Mouse (Mus musculus): ENCODE measurements around the gene Poc1a. TPM values are rescaled to one million over a fixed set of nuclear protein-coding genes. Genes with fewer than 3 reads are reported as not detected.

The Poc1a gene
- polyA plus RNA-seq, 1 experiment from 2014 or later: 31.5 TPM

DNA sequence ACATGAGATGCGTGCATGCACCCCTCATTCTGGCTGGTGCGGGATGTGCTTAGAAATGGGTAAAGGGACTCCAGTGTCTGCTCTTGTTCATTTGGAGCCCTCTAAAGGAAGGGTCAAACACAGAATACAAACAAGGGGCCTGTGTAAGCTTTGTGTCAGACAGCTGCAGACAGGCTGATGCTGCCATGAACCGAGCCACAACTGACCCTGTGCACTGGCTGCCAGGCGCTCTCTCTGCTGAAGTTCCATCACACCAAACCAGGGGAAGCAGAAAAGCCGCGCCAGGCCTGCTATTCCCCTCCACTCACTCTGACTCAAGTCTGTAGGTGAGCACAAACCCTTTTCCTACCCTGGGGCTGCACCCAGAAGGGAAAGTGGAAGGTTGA lies 58.3 kb downstream of the Poc1a start:
- H3K4me1 ChIP-seq (replicated peaks): peaks cover 65% of the 10 kb centered on the region
- H3K27ac ChIP-seq: peak overlapping the region; percentile 97
- H3K9ac ChIP-seq (replicated peaks): 0 out of 2 replicates have a peak overlapping the region, but pooled peaks have one; percentile 38
- H3K36me3 ChIP-seq: 0 out of 2 replicates have a peak, but pooled peaks cover 4% of the 10 kb centered on the region
- H3K9me3 ChIP-seq: no peaks in the 10 kb centered on the region
- WGBS: 57% methylated on average over 6 of the region's 6 CpGs
- ATAC-seq (ENCODE audit: insufficient number of reproducible peaks, insufficient read depth, low FRiP score, low TSS enrichment, low read depth): no peak
- H3K4me2 ChIP-seq: 0 out of 2 replicates have a peak overlapping the region, but pooled peaks have one; percentile 13
- no peaks in the 10 kb centered on the region for H3K27me3 ChIP-seq
- no peak overlapping the region for H3K4me3 ChIP-seq (replicated peaks)

DNA sequence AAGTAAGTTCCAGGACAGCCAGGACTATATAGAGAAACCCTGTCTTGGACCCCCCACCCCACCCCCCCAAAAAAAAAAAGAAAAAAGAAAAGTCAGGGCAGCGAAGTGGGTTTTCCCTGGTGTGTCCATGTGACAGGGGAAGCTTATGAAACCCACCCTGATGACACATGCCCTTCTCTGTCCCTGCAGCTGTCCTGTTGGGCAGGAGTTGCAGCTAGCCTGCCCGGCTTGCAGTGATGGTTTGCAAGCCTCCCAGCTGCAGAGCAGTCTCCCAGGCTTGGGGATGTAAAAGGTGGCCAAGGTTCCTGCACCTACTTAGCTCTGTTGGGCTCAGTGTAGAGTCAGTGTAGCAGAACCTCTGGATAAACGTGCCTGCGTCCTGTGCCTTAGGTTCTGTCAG lies 58.9 kb downstream of the Poc1a start:
- H3K4me1 ChIP-seq (replicated peaks): peaks cover 71% of the 10 kb centered on the region
- whole genome bisulfite sequencing: 71% methylated on average over 4 of the region's 4 CpGs

DNA sequence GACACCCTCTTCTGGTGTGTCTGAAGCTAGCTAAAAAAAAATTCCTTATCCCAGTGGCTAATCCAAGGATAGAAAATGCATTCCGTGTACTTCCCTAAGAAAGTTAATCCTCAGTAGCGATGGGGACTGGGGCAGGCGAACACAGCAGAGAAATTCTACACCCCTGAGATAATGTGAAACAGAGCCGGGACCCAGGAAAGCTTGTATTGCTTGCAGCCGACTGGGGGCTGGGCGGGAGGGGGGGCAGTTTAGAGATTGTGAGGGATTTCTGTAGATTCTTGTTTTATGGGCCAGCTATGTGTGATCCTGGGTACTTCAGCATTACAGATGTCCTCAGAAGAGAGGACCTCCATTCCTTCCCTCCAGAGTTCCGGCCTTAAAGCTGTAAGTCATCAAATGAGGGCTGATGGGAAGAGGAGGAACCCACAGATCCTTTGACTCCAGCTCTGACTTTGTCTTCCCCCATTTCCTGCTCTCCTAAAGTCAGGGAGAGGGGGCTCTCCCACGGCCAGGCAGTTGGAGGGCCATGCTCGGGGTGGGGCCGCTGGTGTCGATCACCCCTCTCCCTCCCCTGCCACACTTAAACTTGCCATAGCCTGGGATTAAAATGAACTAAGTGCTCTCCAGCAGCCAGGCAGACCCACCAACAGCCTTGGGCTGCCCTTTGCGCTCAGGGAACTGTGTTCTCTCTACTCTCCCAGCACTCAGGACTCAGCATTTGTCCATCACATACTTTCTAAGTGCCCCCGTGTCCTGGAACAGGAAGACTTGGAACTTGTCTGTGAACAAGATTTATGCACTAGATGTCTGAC lies 59.8 kb downstream of the Poc1a start:
- WGBS: 10% methylated on average over 13 of the region's 13 CpGs
- peak overlapping the region; percentile 30; the same call in 1 of the 2 replicates for H3K4me2 ChIP-seq

More for the DNA sequence above, 58.9 kb downstream of the Poc1a start:
- Histone ChIP-seq H3K4me3 (replicated peaks) (no peak overlapping the region), H3K4me2 (0 out of 2 replicates have a peak overlapping the region, but pooled peaks have one; percentile 15), H3K27me3 (no peaks in the 10 kb centered on the region), H3K9ac (replicated peaks) (0 out of 2 replicates have a peak overlapping the region, but pooled peaks have one; percentile 42), H3K27ac (peak overlapping the region; percentile 97), H3K9me3 (no peaks in the 10 kb centered on the region), H3K36me3 (0 out of 2 replicates have a peak, but pooled peaks cover 4% of the 10 kb centered on the region)
- no peak for ATAC-seq (ENCODE audit: insufficient number of reproducible peaks, insufficient read depth, low FRiP score, low TSS enrichment, low read depth)

DNA sequence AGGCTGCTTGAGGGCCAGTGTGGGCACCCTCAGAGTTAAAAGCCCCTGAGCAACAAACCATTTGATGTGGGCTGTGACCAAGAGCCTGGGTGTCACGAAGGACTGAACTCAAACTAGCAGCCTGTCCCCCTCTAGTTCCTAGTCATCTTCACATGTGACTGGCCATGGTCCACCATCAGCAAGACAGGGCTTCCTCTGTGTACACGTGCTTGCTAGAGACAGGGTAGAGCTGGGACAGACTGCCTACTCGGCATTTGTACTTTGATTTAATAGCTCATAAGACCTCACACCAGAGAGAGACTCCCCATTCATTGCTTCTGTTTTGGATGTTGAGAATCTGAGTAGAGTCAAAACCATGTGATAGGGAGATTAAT lies 60.4 kb downstream of the Poc1a start:
- 0 out of 2 replicates have a peak, but pooled peaks cover 4% of the 10 kb centered on the region for H3K36me3 ChIP-seq
- whole genome bisulfite sequencing: 19% methylated on average over 3 of the region's 3 CpGs
- peak overlapping the region; percentile 42; the same call in 1 of the 2 replicates for H3K9ac ChIP-seq (replicated peaks)
- ATAC-seq (ENCODE audit: insufficient number of reproducible peaks, insufficient read depth, low FRiP score, low TSS enrichment, low read depth): no peak
- peaks cover 87% of the 10 kb centered on the region for H3K4me1 ChIP-seq (replicated peaks)
- H3K4me3 ChIP-seq (replicated peaks): no peak overlapping the region
- no peaks in the 10 kb centered on the region for H3K27me3 ChIP-seq
- peak overlapping the region; percentile 97 for H3K27ac ChIP-seq
- peak overlapping the region; percentile 30; the same call in 1 of the 2 replicates for H3K4me2 ChIP-seq
- H3K9me3 ChIP-seq: no peaks in the 10 kb centered on the region

More for the DNA sequence above, 59.8 kb downstream of the Poc1a start:
- no peak overlapping the region for H3K4me3 ChIP-seq (replicated peaks)
- 0 out of 2 replicates have a peak, but pooled peaks cover 4% of the 10 kb centered on the region for H3K36me3 ChIP-seq
- peak overlapping the region; percentile 42; the same call in 1 of the 2 replicates for H3K9ac ChIP-seq (replicated peaks)
- peak; percentile 24 for ATAC-seq (ENCODE audit: insufficient number of reproducible peaks, insufficient read depth, low FRiP score, low TSS enrichment, low read depth)
- peaks cover 81% of the 10 kb centered on the region for H3K4me1 ChIP-seq (replicated peaks)
- H3K9me3 ChIP-seq: no peaks in the 10 kb centered on the region
- no peaks in the 10 kb centered on the region for H3K27me3 ChIP-seq
- peak overlapping the region; percentile 97 for H3K27ac ChIP-seq

DNA sequence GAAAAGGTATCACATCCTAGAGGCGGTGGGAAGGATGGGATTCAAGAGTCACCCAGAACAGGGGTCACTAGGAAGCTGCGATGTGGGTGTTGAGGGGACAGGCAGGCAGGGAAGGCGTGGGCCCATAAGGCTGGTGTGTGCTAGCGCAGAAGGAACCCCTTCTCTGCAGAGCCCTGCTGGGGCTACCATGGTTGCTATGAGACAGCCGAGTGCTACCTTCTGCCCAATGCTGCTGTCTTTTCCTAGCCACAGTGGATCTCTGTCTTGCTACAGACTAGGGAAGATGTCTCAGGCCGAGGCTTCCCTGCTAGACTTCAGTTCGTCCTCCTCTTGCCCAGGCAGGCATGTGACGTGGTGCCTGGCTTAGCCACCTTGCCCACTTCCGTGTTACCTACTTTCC lies 61.7 kb downstream of the Poc1a start:
- ATAC-seq (ENCODE audit: insufficient number of reproducible peaks, insufficient read depth, low FRiP score, low TSS enrichment, low read depth): no peak
- Histone ChIP-seq H3K27ac (peak overlapping the region; percentile 97), H3K27me3 (no peaks in the 10 kb centered on the region), H3K4me3 (replicated peaks) (no peak overlapping the region), H3K4me2 (no peak overlapping the region), H3K36me3 (0 out of 2 replicates have a peak, but pooled peaks cover 4% of the 10 kb centered on the region), H3K9ac (replicated peaks) (no peak overlapping the region), H3K4me1 (replicated peaks) (peaks cover 89% of the 10 kb centered on the region), H3K9me3 (no peaks in the 10 kb centered on the region)
- 93% methylated on average over 9 of the region's 9 CpGs for WGBS

DNA sequence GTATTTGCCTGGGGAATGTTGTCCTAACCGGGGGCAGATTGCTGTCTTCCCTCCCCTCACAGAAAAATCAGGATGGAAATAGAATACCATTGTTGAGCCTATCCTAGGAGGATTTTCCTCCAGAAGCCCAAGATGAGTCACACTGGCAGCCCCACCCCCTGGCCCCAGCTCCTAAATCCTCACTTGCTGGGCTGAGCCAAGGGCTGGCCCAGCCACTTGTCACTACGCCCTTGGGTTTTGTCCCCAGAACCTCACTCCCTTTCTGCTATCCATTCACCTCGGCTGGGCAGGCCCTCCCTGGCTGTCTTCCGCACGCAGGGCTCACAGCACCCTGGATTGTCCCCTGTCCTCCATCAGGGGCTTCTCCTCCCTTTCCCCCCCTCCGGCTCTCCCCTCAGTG lies 64.3 kb downstream of the Poc1a start:
- Histone ChIP-seq H3K9me3 (no peaks in the 10 kb centered on the region), H3K4me2 (no peak overlapping the region), H3K9ac (replicated peaks) (no peak overlapping the region; the same call in 1 of the 2 replicates), H3K4me1 (replicated peaks) (peaks cover 89% of the 10 kb centered on the region), H3K4me3 (replicated peaks) (no peak overlapping the region), H3K27ac (peak overlapping the region; percentile 72), H3K36me3 (0 out of 2 replicates have a peak, but pooled peaks cover 4% of the 10 kb centered on the region), H3K27me3 (no peaks in the 10 kb centered on the region)
- 49% methylated on average over 6 of the region's 6 CpGs for WGBS
- ATAC-seq (ENCODE audit: insufficient number of reproducible peaks, insufficient read depth, low FRiP score, low TSS enrichment, low read depth): no peak

DNA sequence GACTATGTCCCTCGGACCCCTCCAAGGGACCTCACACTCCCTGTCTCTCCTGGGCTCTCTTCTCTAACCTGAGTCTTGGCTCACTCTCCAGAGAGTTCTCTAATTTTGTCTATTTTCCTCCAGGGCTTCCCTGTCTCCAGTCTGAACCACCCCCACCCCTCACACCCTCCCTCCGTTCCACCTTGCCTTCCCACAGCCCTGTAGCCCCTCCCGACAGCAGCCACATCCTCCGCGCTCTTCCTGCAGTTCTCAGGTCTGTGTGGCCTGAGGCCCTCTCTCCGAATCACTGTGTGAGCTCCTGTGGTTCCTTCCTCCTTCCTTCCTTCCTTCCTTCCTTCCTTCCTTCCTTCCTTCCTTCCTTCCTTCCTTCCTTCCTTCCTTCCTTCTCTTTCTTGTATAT lies 64.8 kb downstream of the Poc1a start:
- H3K27me3 ChIP-seq: no peaks in the 10 kb centered on the region
- 38% methylated on average over 6 of the region's 6 CpGs for WGBS
- H3K9ac ChIP-seq (replicated peaks): no peak overlapping the region; the same call in 1 of the 2 replicates
- no peak overlapping the region for H3K4me2 ChIP-seq
- no peak overlapping the region for H3K4me3 ChIP-seq (replicated peaks)
- H3K9me3 ChIP-seq: no peaks in the 10 kb centered on the region
- peak overlapping the region; percentile 72 for H3K27ac ChIP-seq
- H3K36me3 ChIP-seq: 0 out of 2 replicates have a peak, but pooled peaks cover 4% of the 10 kb centered on the region
- H3K4me1 ChIP-seq (replicated peaks): peaks cover 89% of the 10 kb centered on the region
- no peak for ATAC-seq (ENCODE audit: insufficient number of reproducible peaks, insufficient read depth, low FRiP score, low TSS enrichment, low read depth)

DNA sequence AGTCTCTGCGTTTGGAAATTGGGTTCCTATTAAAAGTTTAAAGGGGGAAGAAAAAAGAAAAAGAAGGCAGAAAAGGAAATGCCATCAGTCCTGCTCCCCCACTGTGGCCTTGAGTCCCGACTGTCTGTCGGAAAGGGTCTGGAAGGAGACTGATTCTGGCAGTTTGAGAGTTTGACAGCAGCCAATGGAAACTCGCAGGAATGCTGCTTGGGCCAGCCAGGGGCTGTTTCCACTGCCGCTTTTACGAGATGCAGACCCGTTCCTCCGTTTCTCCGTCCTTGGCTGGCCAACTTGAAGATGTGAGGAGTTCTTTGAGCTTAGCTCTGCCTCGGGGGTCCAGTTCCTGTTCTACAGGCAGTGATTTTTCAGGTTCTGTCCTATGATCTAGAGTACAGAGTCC lies 67.4 kb downstream of the Poc1a start:
- no peak overlapping the region for H3K9ac ChIP-seq (replicated peaks)

DNA sequence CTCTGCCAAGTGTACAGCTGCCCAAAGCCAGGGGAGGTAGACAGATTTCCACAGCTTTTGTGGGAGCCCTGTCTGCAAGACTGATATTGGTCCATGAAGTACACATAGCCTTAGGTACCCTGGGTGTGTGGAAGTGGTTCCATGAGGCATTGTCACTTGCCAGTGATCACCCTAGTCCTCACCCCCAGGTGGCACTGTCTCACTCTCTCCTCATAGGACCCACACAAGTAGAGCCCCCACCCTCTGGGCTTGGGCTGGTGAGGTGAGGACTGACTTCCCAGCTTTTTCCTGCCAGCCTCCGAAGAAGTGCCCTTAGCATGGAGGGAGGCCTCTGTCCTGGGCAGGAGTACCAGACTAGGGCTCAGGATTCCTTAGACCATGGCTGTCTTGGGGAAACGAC lies 68.2 kb downstream of the Poc1a start:
- Histone ChIP-seq H3K36me3 (no peaks in the 10 kb centered on the region), H3K9me3 (no peaks in the 10 kb centered on the region), H3K9ac (replicated peaks) (peak overlapping the region; percentile 46), H3K4me2 (0 out of 2 replicates have a peak overlapping the region, but pooled peaks have one; percentile 25), H3K4me1 (replicated peaks) (peaks cover 99% of the 10 kb centered on the region), H3K27me3 (no peaks in the 10 kb centered on the region), H3K27ac (peak overlapping the region; percentile 94), H3K4me3 (replicated peaks) (no peak overlapping the region)
- 47% methylated on average over 2 of the region's 2 CpGs for WGBS
- ATAC-seq (ENCODE audit: insufficient number of reproducible peaks, insufficient read depth, low FRiP score, low TSS enrichment, low read depth): 0 out of 2 replicates have a peak, but pooled peaks have one; percentile 27

More for the DNA sequence above, 67.4 kb downstream of the Poc1a start:
- Histone ChIP-seq H3K27ac (peak overlapping the region; percentile 94), H3K4me3 (replicated peaks) (no peak overlapping the region), H3K9me3 (no peaks in the 10 kb centered on the region), H3K4me1 (replicated peaks) (peaks cover 91% of the 10 kb centered on the region), H3K27me3 (no peaks in the 10 kb centered on the region), H3K4me2 (peak overlapping the region; percentile 25; the same call in 1 of the 2 replicates), H3K36me3 (0 out of 2 replicates have a peak, but pooled peaks cover 4% of the 10 kb centered on the region)
- 13% methylated on average over 10 of the region's 10 CpGs for WGBS
- 0 out of 2 replicates have a peak, but pooled peaks have one; percentile 17 for ATAC-seq (ENCODE audit: insufficient number of reproducible peaks, insufficient read depth, low FRiP score, low TSS enrichment, low read depth)

DNA sequence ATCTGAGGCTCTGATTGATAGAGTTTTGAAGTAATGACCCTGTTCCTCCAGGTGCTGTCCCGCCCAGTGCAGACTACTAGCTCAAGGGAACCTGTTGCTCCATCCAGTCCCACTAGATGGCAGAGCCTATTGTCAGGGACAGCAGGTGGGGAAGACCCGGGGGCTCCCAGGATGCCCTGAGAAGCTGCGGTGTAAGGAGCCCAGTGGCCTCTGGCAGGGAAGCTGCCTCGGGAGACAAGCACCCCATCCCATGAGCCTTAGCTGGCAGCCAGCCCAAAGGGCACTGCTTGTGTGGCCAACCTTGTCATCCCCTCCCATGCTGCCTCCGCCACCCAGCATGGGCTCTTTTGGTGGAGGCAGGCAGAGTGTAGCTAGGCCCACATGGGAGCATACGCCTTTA lies 70.3 kb downstream of the Poc1a start:
- Histone ChIP-seq H3K36me3 (no peaks in the 10 kb centered on the region), H3K27me3 (no peaks in the 10 kb centered on the region), H3K4me3 (replicated peaks) (no peak overlapping the region), H3K9me3 (no peaks in the 10 kb centered on the region), H3K9ac (replicated peaks) (no peak overlapping the region), H3K4me1 (replicated peaks) (peaks cover 100% of the 10 kb centered on the region), H3K4me2 (no peak overlapping the region), H3K27ac (peak overlapping the region; percentile 72)
- no peak for ATAC-seq (ENCODE audit: insufficient number of reproducible peaks, insufficient read depth, low FRiP score, low TSS enrichment, low read depth)
- 64% methylated on average over 6 of the region's 6 CpGs for WGBS

DNA sequence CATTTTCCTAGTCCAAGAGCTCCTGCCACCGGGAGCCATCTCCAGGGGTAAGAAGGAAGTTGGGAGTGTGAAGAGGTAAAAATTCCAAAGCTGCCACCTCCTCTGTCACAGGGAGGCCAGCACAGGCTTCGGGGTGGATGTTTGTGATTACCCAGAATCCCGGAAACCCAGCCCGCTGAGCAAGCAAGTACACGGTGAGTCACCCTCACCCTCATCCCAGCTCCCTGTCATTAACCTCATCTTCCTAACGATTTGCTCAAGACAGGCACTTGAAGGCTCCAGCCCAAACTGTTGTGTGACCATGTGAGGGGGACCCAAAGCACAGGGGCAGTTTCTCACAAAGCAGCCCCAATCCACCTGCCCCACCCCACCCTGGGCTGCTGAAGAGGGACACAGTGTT lies 72.9 kb downstream of the Poc1a start:
- no peak overlapping the region for H3K4me3 ChIP-seq (replicated peaks)
- ATAC-seq (ENCODE audit: insufficient number of reproducible peaks, insufficient read depth, low FRiP score, low TSS enrichment, low read depth): no peak
- peak overlapping the region; percentile 100 for H3K27ac ChIP-seq
- H3K4me2 ChIP-seq: no peak overlapping the region
- WGBS: 37% methylated on average over 6 of the region's 6 CpGs
- no peaks in the 10 kb centered on the region for H3K9me3 ChIP-seq
- H3K27me3 ChIP-seq: no peaks in the 10 kb centered on the region
- no peak overlapping the region for H3K9ac ChIP-seq (replicated peaks)
- H3K4me1 ChIP-seq (replicated peaks): peaks cover 97% of the 10 kb centered on the region
- H3K36me3 ChIP-seq: no peaks in the 10 kb centered on the region
